Mouse (Mus musculus) granulocyte monocyte progenitor cell, adult 5-6 weeks (primary cell): Measurements from ENCODE around the gene H2-T24. TPM values are rescaled to one million over a fixed set of nuclear protein-coding genes. Genes with fewer than 3 reads are reported as not detected.

Experiments
- ATAC-seq: replicated peaks from 2 replicates; pipeline ENCODE4 v1.8.0; 2016; ENCODE audit warnings: mild to moderate bottlenecking, moderate TSS enrichment, inconsistent platforms; ENCODE audit not compliant: poor library complexity, severe bottlenecking
- total RNA-seq, 2 experiments: library from RNA; stranded (forward) in 1 of 2; stranded (reverse) in 1 of 2; fragments of 200-712, 200-1000 nt in 1 of 2; fragments of >200 nt in 1 of 2; fragmentation: Nextera tagmentation in 1 of 2; gene quantifications; 2 replicates each; pipeline ENCODE4 v1.2.3; 2014 to 2017

H2-T24 gene
- total RNA-seq, 2 experiments from 2014 or later = 2.1 to 8.8 TPM

- ATAC-seq = peak; percentile 56
Observed at GRCm38 (mm10) chr17:35994175-35994878, 26.0 kb downstream of the H2-T24 start.

- ATAC-seq = peak; percentile 58
Observed at GRCm38 (mm10) chr17:35993675-35994074, 26.7 kb downstream of the H2-T24 start.

- ATAC-seq = peak; percentile 18
Observed at GRCm38 (mm10) chr17:35991781-35992180, 28.6 kb downstream of the H2-T24 start.

- no peak for ATAC-seq
Observed at GRCm38 (mm10) chr17:35981776-35982175, 38.6 kb downstream of the H2-T24 start.

GRCm38 (mm10) chr17:35980363-35980754 lies 40.0 kb downstream of the H2-T24 start:
- ATAC-seq = no peak

GRCm38 (mm10) chr17:35979401-35980362 lies 40.7 kb downstream of the H2-T24 start, which contains the start of the genes Gnl1 and Prr3:
TSS of gene Gnl1 (plus strand) at chr17:35979851.
TSS of gene Prr3 (minus strand) at chr17:35980236.
- ATAC-seq = peak; percentile 79

- peak; percentile 11 for ATAC-seq
Observed at GRCm38 (mm10) chr17:35978811-35979400, 41.5 kb downstream of the H2-T24 start.

- no peak for ATAC-seq
Observed at GRCm38 (mm10) chr17:35972131-35972530, 48.2 kb downstream of the H2-T24 start.

GRCm38 (mm10) chr17:35969418-35970389 lies 50.7 kb downstream of the H2-T24 start, which contains the start of gene Abcf1:
TSS of gene Abcf1 (minus strand) at chr17:35969761.
- peak; percentile 95 for ATAC-seq

GRCm38 (mm10) chr17:35967621-35968020 lies 52.7 kb downstream of the H2-T24 start:
- ATAC-seq = no peak

- no peak for ATAC-seq
Observed at GRCm38 (mm10) chr17:35963279-35963678, 57.1 kb downstream of the H2-T24 start.

- ATAC-seq = no peak
Observed at GRCm38 (mm10) chr17:35958533-35959223, 61.7 kb downstream of the H2-T24 start.

Other genes with a start within 250 kb of the H2-T24 start
- gene Ier3, start 198.9 kb downstream of the H2-T24 start, total RNA-seq (2014; fragmentation: Nextera tagmentation) = 4.6 and 18.1 TPM in 2 replicates
- 44.3 and 53.7 TPM in 2 replicates for gene Ier3, start 198.9 kb downstream of the H2-T24 start, total RNA-seq (2017)
- 66.8 and 109 TPM in 2 replicates for gene Flot1, start 197.3 kb downstream of the H2-T24 start, total RNA-seq (2014; fragmentation: Nextera tagmentation)
- 58.3 and 63.6 TPM in 2 replicates for gene Flot1, start 197.3 kb downstream of the H2-T24 start, total RNA-seq (2017)
- 640 and 699 TPM in 2 replicates for gene Tubb5, start 182.3 kb downstream of the H2-T24 start, total RNA-seq (2014; fragmentation: Nextera tagmentation)
- 874 and 1,022 TPM in 2 replicates for gene Tubb5, start 182.3 kb downstream of the H2-T24 start, total RNA-seq (2017)
- 103 and 159 TPM in 2 replicates for gene Mdc1, start 179.0 kb downstream of the H2-T24 start, total RNA-seq (2014; fragmentation: Nextera tagmentation)
- gene Mdc1, start 179.0 kb downstream of the H2-T24 start, total RNA-seq (2017) = 23.7 and 28.6 TPM in 2 replicates
- 66.8 and 88.9 TPM in 2 replicates for gene Nrm, start 159.2 kb downstream of the H2-T24 start, total RNA-seq (2014; fragmentation: Nextera tagmentation)
- 41.5 and 46.0 TPM in 2 replicates for gene Nrm, start 159.2 kb downstream of the H2-T24 start, total RNA-seq (2017)
- 56.9 and 60.9 TPM in 2 replicates for gene Ppp1r18, start 155.0 kb downstream of the H2-T24 start, total RNA-seq (2014; fragmentation: Nextera tagmentation)
- gene Ppp1r18, start 155.0 kb downstream of the H2-T24 start, total RNA-seq (2017) = 15.0 and 17.4 TPM in 2 replicates
- 79.2 and 111 TPM in 2 replicates for gene Dhx16, start 140.7 kb downstream of the H2-T24 start, total RNA-seq (2014; fragmentation: Nextera tagmentation)
- gene Dhx16, start 140.7 kb downstream of the H2-T24 start, total RNA-seq (2017) = 44.3 and 57.8 TPM in 2 replicates
- 97.8 and 112 TPM in 2 replicates for gene 2310061I04Rik, start 123.1 kb downstream of the H2-T24 start, total RNA-seq (2014; fragmentation: Nextera tagmentation)
- gene 2310061I04Rik, start 123.1 kb downstream of the H2-T24 start, total RNA-seq (2017) = 6.2 and 8.4 TPM in 2 replicates
- 17.8 and 25.6 TPM in 2 replicates for gene Atat1, start 110.5 kb downstream of the H2-T24 start, total RNA-seq (2014; fragmentation: Nextera tagmentation)
- gene Atat1, start 110.5 kb downstream of the H2-T24 start, total RNA-seq (2017) = 5.4 and 8.0 TPM in 2 replicates
- gene Mrps18b, start 104.2 kb downstream of the H2-T24 start, total RNA-seq (2014; fragmentation: Nextera tagmentation) = 100 and 151 TPM in 2 replicates
- gene Mrps18b, start 104.2 kb downstream of the H2-T24 start, total RNA-seq (2017) = 62.6 and 72.8 TPM in 2 replicates
- gene Ppp1r10, start 104.1 kb downstream of the H2-T24 start, total RNA-seq (2014; fragmentation: Nextera tagmentation) = 78.2 and 83.9 TPM in 2 replicates
- gene Ppp1r10, start 104.1 kb downstream of the H2-T24 start, total RNA-seq (2017) = 79.2 and 87.5 TPM in 2 replicates
- 74.4 and 92.3 TPM in 2 replicates for gene Abcf1, start 50.8 kb downstream of the H2-T24 start, total RNA-seq (2014; fragmentation: Nextera tagmentation)
- gene Abcf1, start 50.8 kb downstream of the H2-T24 start, total RNA-seq (2017) = 165 and 231 TPM in 2 replicates
- gene Gnl1, start 40.7 kb downstream of the H2-T24 start, total RNA-seq (2014; fragmentation: Nextera tagmentation) = 21.5 and 21.7 TPM in 2 replicates
- 18.3 and 20.9 TPM in 2 replicates for gene Gnl1, start 40.7 kb downstream of the H2-T24 start, total RNA-seq (2017)
- gene Prr3, start 40.3 kb downstream of the H2-T24 start, total RNA-seq (2014; fragmentation: Nextera tagmentation) = 38.2 and 59.1 TPM in 2 replicates
- 15.0 and 16.4 TPM in 2 replicates for gene Prr3, start 40.3 kb downstream of the H2-T24 start, total RNA-seq (2017)
- gene H2-T23, start 12.3 kb upstream of the H2-T24 start, total RNA-seq (2014; fragmentation: Nextera tagmentation) = 49.1 and 55.7 TPM in 2 replicates
- 48.6 and 62.5 TPM in 2 replicates for gene H2-T23, start 12.3 kb upstream of the H2-T24 start, total RNA-seq (2017)
- 34.5 and 35.7 TPM in 2 replicates for gene H2-T22, start 22.2 kb upstream of the H2-T24 start, total RNA-seq (2014; fragmentation: Nextera tagmentation)
- 39.2 and 39.4 TPM in 2 replicates for gene H2-T22, start 22.2 kb upstream of the H2-T24 start, total RNA-seq (2017)
- not detected in 2 replicates for gene Gm6034, start 22.4 kb upstream of the H2-T24 start, total RNA-seq (2014; fragmentation: Nextera tagmentation)
- gene Gm6034, start 22.4 kb upstream of the H2-T24 start, total RNA-seq (2017) = not detected in 2 replicates
- not detected in 2 replicates for gene Gm11127, start 37.8 kb upstream of the H2-T24 start, total RNA-seq (2014; fragmentation: Nextera tagmentation)
- not detected in 2 replicates for gene Gm11127, start 37.8 kb upstream of the H2-T24 start, total RNA-seq (2017)
- gene Gm19684, start 101.1 kb upstream of the H2-T24 start, total RNA-seq (2014; fragmentation: Nextera tagmentation) = 0.58 TPM in 1 of 2 replicates, not detected in the other
- not detected in 2 replicates for gene Gm19684, start 101.1 kb upstream of the H2-T24 start, total RNA-seq (2017)
- gene Gm7030, start 108.9 kb upstream of the H2-T24 start, total RNA-seq (2014; fragmentation: Nextera tagmentation) = not detected in 2 replicates
- gene Gm7030, start 108.9 kb upstream of the H2-T24 start, total RNA-seq (2017) = not detected in 2 replicates
- not detected in 2 replicates for gene Gm8909, start 148.0 kb upstream of the H2-T24 start, total RNA-seq (2014; fragmentation: Nextera tagmentation)
- gene Gm8909, start 148.0 kb upstream of the H2-T24 start, total RNA-seq (2017) = not detected in 2 replicates
- not detected in 2 replicates for gene H2-T3, start 169.7 kb upstream of the H2-T24 start, total RNA-seq (2014; fragmentation: Nextera tagmentation)
- gene H2-T3, start 169.7 kb upstream of the H2-T24 start, total RNA-seq (2017) = not detected in 2 replicates
- gene Rpp21, start 237.5 kb upstream of the H2-T24 start, total RNA-seq (2014; fragmentation: Nextera tagmentation) = 54.4 and 61.3 TPM in 2 replicates
- 25.9 and 30.1 TPM in 2 replicates for gene Rpp21, start 237.5 kb upstream of the H2-T24 start, total RNA-seq (2017)